Mouse (Mus musculus) liver, embryonic 14.5 days (tissue): ENCODE measurements around the gene Alyref.

ENCODE experiments used
- CTCF ChIP-seq: IDR thresholded peaks from 2 replicates; pipeline ENCODE4 v1.5.1; 2016; ENCODE audit warnings: antibody characterized with exemption, low read depth, control low read depth
- EP300 ChIP-seq: IDR thresholded peaks from 2 replicates; pipeline ENCODE4 v1.6.1; 2016; ENCODE audit warnings: antibody characterized with exemption, low read depth

- TF ChIP-seq EP300 (no peak), CTCF (no peak)
These were observed 27.0 kb downstream of the Alyref start for GRCm38 (mm10) chr11:120571122-120571521.
